Mouse (Mus musculus) CH12.LX (cell line): ENCODE results near the gene A830018L16Rik.

Source experiments
- BHLHE40 ChIP-seq: IDR thresholded peaks from 2 replicates; pipeline ENCODE4 v1.6.1; 2011; ENCODE audit warnings: mild to moderate bottlenecking, low read depth, low read length, improper control_type of control experiment
- CTCF ChIP-seq, 2 experiments: IDR thresholded peaks in 1 of 2; conservative IDR thresholded peaks in 1 of 2; 2 replicates each; pipeline ENCODE4 v1.5.1; 2011 to 2012; ENCODE audit warnings: low read depth in 2 of 2, low read length in 2 of 2, improper control_type of control experiment in 1 of 2, inconsistent platforms in 1 of 2, mild to moderate bottlenecking in 1 of 2, moderate library complexity in 1 of 2
- JUND ChIP-seq: conservative IDR thresholded peaks from 2 replicates; pipeline ENCODE4 v1.6.1; 2011; ENCODE audit warnings: low read depth, low read length, improper control_type of control experiment

- no peak for TF ChIP-seq BHLHE40
- TF ChIP-seq JUND, result no peak
- TF ChIP-seq CTCF (conservative IDR thresholded peaks at IDR 0.05 in 1 of 2, IDR thresholded peaks at IDR 0.05 in 1 of 2; ENCODE audit: low read depth in 2 of 2, low read length in 2 of 2), result no peak
These were observed 17.7 kb upstream of the A830018L16Rik start for GRCm38 (mm10) chr1:11395996-11396736.
